Mouse (Mus musculus) neural tube, embryonic 11.5 days (tissue): ENCODE data around the gene Gm3642. TPM values are rescaled to one million over a fixed set of nuclear protein-coding genes. Genes with fewer than 3 reads are reported as not detected.
A peak's percentile ranks its signal among the peaks of the same experiment; 100 is the strongest.
"Not testable (repeated sequence)": the region's sequence is repeated elsewhere in the genome, so short reads cannot be mapped to it uniquely, and the experiment has no call there.

Experiments
- ATAC-seq: fragments of 200-750 bp; cut with Nextera tagmentation; 2 replicates; pipeline ENCODE4 v1.8.0; 2017; ENCODE audit warnings: moderate number of reproducible peaks, mild to moderate bottlenecking, moderate TSS enrichment, moderate library complexity; ENCODE audit not compliant: insufficient read depth, low FRiP score, low TSS enrichment
- DNase-seq: peaks from one replicate; pipeline ENCODE4 v3.0.0-alpha.2; 2015; ENCODE audit warnings: low spot score
- H3K27ac ChIP-seq: fragments of 300-500 bp; sonication (generic); 2 replicates; pipeline ENCODE4 v1.5.1; 2014; ENCODE audit warnings: low read depth, mild to moderate bottlenecking, low read length
- H3K27me3 ChIP-seq: fragments of 300-500 bp; sonication (generic); 2 replicates; pipeline ENCODE4 v1.6.1; 2014; ENCODE audit warnings: mild to moderate bottlenecking, low read length, mixed read lengths; ENCODE audit not compliant: control insufficient read depth, insufficient read depth
- H3K36me3 ChIP-seq: fragments of 300-500 bp; sonication (generic); 2 replicates; pipeline ENCODE4 v1.6.1; 2014; ENCODE audit warnings: mild to moderate bottlenecking, low read length, moderate library complexity, mixed read lengths; ENCODE audit not compliant: control insufficient read depth, insufficient read depth
- H3K4me1 ChIP-seq: fragments of 300-500 bp; sonication (generic); 2 replicates; pipeline ENCODE4 v1.6.1; 2014; ENCODE audit warnings: low read length, mixed read lengths; ENCODE audit not compliant: control insufficient read depth, insufficient read depth
- H3K4me2 ChIP-seq: fragments of 300-500 bp; sonication (generic); 2 replicates; pipeline ENCODE4 v1.6.1; 2014; ENCODE audit warnings: low read depth, mild to moderate bottlenecking, moderate library complexity
- H3K4me3 ChIP-seq: fragments of 300-500 bp; sonication (generic); 2 replicates; pipeline ENCODE4 v1.5.1; 2014; ENCODE audit warnings: low read depth, low read length
- H3K9ac ChIP-seq: fragments of 300-500 bp; sonication (generic); 2 replicates; pipeline ENCODE4 v1.6.1; 2014; ENCODE audit warnings: mild to moderate bottlenecking, low read length
- H3K9me3 ChIP-seq: fragments of 300-500 bp; sonication (generic); 2 replicates; pipeline ENCODE4 v1.6.1; 2016; ENCODE audit warnings: low read length; ENCODE audit not compliant: control insufficient read depth
- WGBS: fragments of 180-500 bp; shearing (Covaris S2); extraction: QIAGEN DNeasy Blood & Tissue Kit; methylation state at CpG from one replicate; pipeline ENCODE4 v1.1.7; 2014; 5-methylcytosine and 5-hydroxymethylcytosine counted together
- polyA plus RNA-seq: library from polyadenylated mRNA; unstranded; fragments of >200 nt; fragmentation: Nextera tagmentation; extraction: Ambion mirVana; gene quantifications from 2 replicates; pipeline ENCODE4 v1.2.1, GENCODE M21; 2014

The Gm3642 gene
- polyA plus RNA-seq: not detected in 2 replicates

DNA sequence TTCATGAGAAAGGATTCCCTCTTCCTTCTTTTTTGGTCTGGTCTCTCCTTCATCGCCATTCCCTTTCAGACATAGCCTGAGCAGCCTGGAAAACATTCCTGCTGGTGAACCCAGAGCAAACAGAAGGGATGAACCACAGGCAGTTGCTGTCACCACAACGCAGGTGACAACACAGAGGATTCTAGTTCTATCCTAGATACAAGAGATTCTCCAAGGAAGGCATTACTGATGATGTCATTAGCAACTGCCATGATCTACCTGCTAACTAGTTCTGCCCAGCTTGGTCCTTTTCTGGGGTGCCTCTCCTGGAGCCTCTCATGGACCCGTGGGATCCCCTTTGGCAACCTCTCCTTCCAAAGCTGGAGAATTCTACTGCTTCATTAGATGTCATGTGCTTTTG, at the start of gene Gm3642:
Gm3642 (minus strand) TSS at position 101 of the 400 bp plus-strand sequence.
- not testable (repeated sequence) for H3K36me3 ChIP-seq, ATAC-seq, H3K9ac ChIP-seq, H3K9me3 ChIP-seq, H3K27ac ChIP-seq, DNase-seq, H3K4me2 ChIP-seq, H3K27me3 ChIP-seq, H3K4me3 ChIP-seq, H3K4me1 ChIP-seq
- WGBS: no CpG with 5 or more reads among the region's 3 CpGs

DNA sequence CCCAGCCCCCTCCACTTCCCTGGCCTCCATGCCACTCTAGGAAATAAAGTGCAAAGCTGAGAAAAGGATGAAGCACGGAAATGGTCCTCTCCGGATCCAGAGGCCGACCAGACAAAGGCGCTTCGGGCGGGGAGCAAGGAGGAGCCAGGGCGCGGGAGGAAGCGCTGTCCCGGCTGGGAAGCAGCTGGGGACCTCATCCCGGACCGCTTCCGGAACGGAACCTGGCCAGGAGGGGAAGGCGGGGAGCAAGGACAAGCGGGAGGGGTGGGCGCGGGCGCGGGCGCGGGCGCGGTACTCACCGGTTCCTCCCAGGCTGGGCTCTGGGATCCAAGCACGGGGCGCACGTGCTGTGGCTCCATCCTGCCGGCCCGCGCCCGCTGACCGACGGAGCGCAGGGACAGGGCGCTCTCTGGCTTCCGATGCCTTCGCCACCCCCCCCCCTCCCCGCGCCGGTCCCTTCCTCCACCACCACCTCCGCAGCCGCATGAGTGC, 49.5 kb upstream of the Gm3642 start, which contains the start of gene Gm3667:
Gm3667 (minus strand) TSS at position 442 of the 492 bp plus-strand sequence.
- 0% methylated on average over 16 of the region's 43 CpGs for WGBS
- DNase-seq: peak; percentile 9
- H3K9ac ChIP-seq, H3K27me3 ChIP-seq, ATAC-seq, H3K9me3 ChIP-seq, H3K27ac ChIP-seq, H3K36me3 ChIP-seq, H3K4me1 ChIP-seq: not testable (repeated sequence)
- H3K4me3 ChIP-seq: peak within 1 kb of the TSS; percentile 33
- peak within 1 kb of the TSS; percentile 40 for H3K4me2 ChIP-seq

DNA sequence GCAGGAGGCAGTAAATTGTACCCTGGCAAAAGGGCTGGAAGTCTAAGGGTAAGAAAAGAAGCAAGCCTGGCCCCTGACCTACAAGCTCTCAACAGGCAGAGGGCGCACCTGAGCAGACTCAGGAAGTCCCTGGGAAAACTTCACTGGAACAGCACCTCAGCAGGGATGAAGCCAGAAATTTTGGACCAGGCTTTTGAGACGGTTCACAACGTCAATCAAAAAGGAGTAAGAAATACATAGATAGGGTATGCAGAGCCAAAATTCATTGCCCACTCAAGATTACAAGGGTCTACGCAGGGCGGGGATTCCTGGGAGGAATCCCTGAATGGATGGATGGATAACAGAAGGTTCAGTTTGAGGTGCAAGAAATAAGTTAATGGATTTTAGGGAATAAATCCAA, 48.7 kb upstream of the Gm3642 start:
- H3K4me1 ChIP-seq, H3K9me3 ChIP-seq, H3K27ac ChIP-seq, ATAC-seq, H3K36me3 ChIP-seq, H3K9ac ChIP-seq, H3K4me3 ChIP-seq, H3K27me3 ChIP-seq, DNase-seq: not testable (repeated sequence)
- 29% methylated on average over 2 of the region's 5 CpGs for WGBS
- peak overlapping the region; percentile 40; the same call in 1 of the 2 replicates for H3K4me2 ChIP-seq

DNA sequence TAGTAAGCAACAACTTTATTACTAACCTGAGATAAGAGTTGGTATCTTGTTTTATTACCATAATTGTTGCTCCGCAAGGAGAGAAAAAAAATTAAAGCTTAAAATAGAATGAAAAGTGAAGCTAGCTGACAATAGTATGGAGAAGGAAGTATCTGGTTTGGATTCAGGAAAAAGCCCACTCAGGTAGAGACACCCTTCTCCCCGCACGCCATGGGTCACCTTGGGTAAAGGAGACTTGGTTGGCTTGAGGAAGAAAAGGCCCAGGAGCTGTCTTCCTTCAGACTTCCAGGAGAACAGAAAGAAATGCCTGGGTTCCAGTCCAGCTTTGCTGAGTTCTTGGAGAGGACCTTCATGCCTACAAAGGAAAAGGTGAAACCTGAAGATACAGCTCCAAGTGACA, 16.8 kb downstream of the Gm3642 start:
- not testable (repeated sequence) for H3K27me3 ChIP-seq, ATAC-seq, H3K4me2 ChIP-seq, H3K27ac ChIP-seq, H3K9ac ChIP-seq, H3K4me3 ChIP-seq, H3K36me3 ChIP-seq, H3K4me1 ChIP-seq, DNase-seq, H3K9me3 ChIP-seq
- WGBS: 96% methylated on average over 3 of the region's 3 CpGs

Other genes with a start within 250 kb of the Gm3642 start
- gene Gm3629, start 249.7 kb downstream of the Gm3642 start, polyA plus RNA-seq: 0.14 TPM in 1 of 2 replicates, not detected in the other
- gene Gm3460, start 217.9 kb downstream of the Gm3642 start, polyA plus RNA-seq: not detected in 2 replicates
- not detected in 2 replicates for gene Gm10251, start 156.1 kb downstream of the Gm3642 start, polyA plus RNA-seq
- not detected in 2 replicates for gene Gm8050, start 120.1 kb downstream of the Gm3642 start, polyA plus RNA-seq
- gene Gm3636, start 98.0 kb downstream of the Gm3642 start, polyA plus RNA-seq: 6.2 and 7.7 TPM in 2 replicates
- gene Gm8362, start 65.9 kb downstream of the Gm3642 start, polyA plus RNA-seq: not detected in 2 replicates
- gene Gm3667, start 49.7 kb upstream of the Gm3642 start, polyA plus RNA-seq: 1.8 and 2.1 TPM in 2 replicates
- not detected in 2 replicates for gene Gm6356, start 133.5 kb upstream of the Gm3642 start, polyA plus RNA-seq
- gene Gm10406, start 187.1 kb upstream of the Gm3642 start, polyA plus RNA-seq: 0.76 and 0.96 TPM in 2 replicates
- not detected in 2 replicates for gene Gm3685, start 204.7 kb upstream of the Gm3642 start, polyA plus RNA-seq